Mouse (Mus musculus) forebrain, embryonic 16.5 days (tissue): Measurements from ENCODE around the gene Kdelr1. TPM values are rescaled to one million over a fixed set of nuclear protein-coding genes. Genes with fewer than 3 reads are reported as not detected.

Experiments
- polyA plus RNA-seq: library from polyadenylated mRNA; unstranded; fragments of >200 nt; fragmentation: Nextera tagmentation; extraction: Ambion mirVana; gene quantifications from 2 replicates; pipeline ENCODE4 v1.2.1, GENCODE M21; 2015

Gene Kdelr1
- polyA plus RNA-seq, 1 experiment from 2014 or later, result 41.8 TPM

Other genes with a start within 250 kb of the Kdelr1 start
- 13.5 and 15.1 TPM in 2 replicates for gene Rasip1, start 245.3 kb upstream of the Kdelr1 start, polyA plus RNA-seq
- gene Mamstr, start 232.8 kb upstream of the Kdelr1 start, polyA plus RNA-seq, result 2.8 and 4.2 TPM in 2 replicates
- 0.10 and 0.21 TPM in 2 replicates for gene Fut2, start 206.4 kb upstream of the Kdelr1 start, polyA plus RNA-seq
- 0.80 and 0.84 TPM in 2 replicates for gene Ntn5, start 188.8 kb upstream of the Kdelr1 start, polyA plus RNA-seq
- gene Sec1, start 178.4 kb upstream of the Kdelr1 start, polyA plus RNA-seq, result 0.10 and 0.25 TPM in 2 replicates
- gene Car11, start 172.9 kb upstream of the Kdelr1 start, polyA plus RNA-seq, result 40.1 and 64.4 TPM in 2 replicates
- 4.1 and 4.3 TPM in 2 replicates for gene Dbp, start 167.7 kb upstream of the Kdelr1 start, polyA plus RNA-seq
- gene Rpl18, start 157.3 kb upstream of the Kdelr1 start, polyA plus RNA-seq, result 567 and 579 TPM in 2 replicates
- 29.9 and 31.1 TPM in 2 replicates for gene Sphk2, start 154.8 kb upstream of the Kdelr1 start, polyA plus RNA-seq
- 0.60 and 1.1 TPM in 2 replicates for gene Fam83e, start 151.6 kb upstream of the Kdelr1 start, polyA plus RNA-seq
- not detected in 2 replicates for gene Spaca4, start 147.0 kb upstream of the Kdelr1 start, polyA plus RNA-seq
- gene Lmtk3, start 89.0 kb upstream of the Kdelr1 start, polyA plus RNA-seq, result 18.9 and 26.4 TPM in 2 replicates
- 5.5 and 7.1 TPM in 2 replicates for gene Sult2b1, start 88.1 kb upstream of the Kdelr1 start, polyA plus RNA-seq
- gene Cyth2, start 58.2 kb upstream of the Kdelr1 start, polyA plus RNA-seq, result 327 and 379 TPM in 2 replicates
- 0.85 and 1.1 TPM in 2 replicates for gene Kcnj14, start 48.0 kb upstream of the Kdelr1 start, polyA plus RNA-seq
- 45.3 and 46.1 TPM in 2 replicates for gene Grwd1, start 41.8 kb upstream of the Kdelr1 start, polyA plus RNA-seq
- 0.56 and 1.5 TPM in 2 replicates for gene Grin2d, start 5.6 kb downstream of the Kdelr1 start, polyA plus RNA-seq
- gene Syngr4, start 23.9 kb downstream of the Kdelr1 start, polyA plus RNA-seq, result 0.63 TPM in 1 of 2 replicates, not detected in the other
- gene Tmem143, start 24.2 kb downstream of the Kdelr1 start, polyA plus RNA-seq, result 5.7 and 6.0 TPM in 2 replicates
- 19.2 and 21.6 TPM in 2 replicates for gene Emp3, start 48.6 kb downstream of the Kdelr1 start, polyA plus RNA-seq
- gene Ccdc114, start 51.3 kb downstream of the Kdelr1 start, polyA plus RNA-seq, result 3.1 and 4.6 TPM in 2 replicates
- gene Abcc6, start 157.5 kb downstream of the Kdelr1 start, polyA plus RNA-seq, result 0.47 and 0.86 TPM in 2 replicates
- gene Nomo1, start 160.9 kb downstream of the Kdelr1 start, polyA plus RNA-seq, result 46.0 and 47.1 TPM in 2 replicates
- gene Kcnj11, start 228.0 kb downstream of the Kdelr1 start, polyA plus RNA-seq, result 5.7 and 6.0 TPM in 2 replicates